Mouse (Mus musculus): ENCODE results near the gene Cbln4.

GRCm38 (mm10) chr2:172078596-172078995 is 35.3 kb upstream of the Cbln4 start:
- no peak for TF ChIP-seq POLR2A (IDR thresholded peaks at IDR 0.05; ENCODE audit: control insufficient read depth, low read depth, low read length)
- TF ChIP-seq CTCF (IDR thresholded peaks at IDR 0.05; ENCODE audit: control insufficient read depth, insufficient read depth, insufficient replicate concordance, low read depth, low read length), result no peak

Measured in testis, adult 2 months (tissue).